Mouse (Mus musculus) ES-E14 (cell line): ENCODE measurements at regions not wholly inside any gene's neighbourhood (a gene's known extent, or its start where the extent isn't known, plus 50 kb on each side); places are given as distances from the start of the nearest gene placed in this dataset.

Experiments
- CHD2 ChIP-seq: IDR thresholded peaks from 2 replicates; pipeline ENCODE4 v1.6.1; 2014; ENCODE audit warnings: mild to moderate bottlenecking, low read depth, low read length, inconsistent platforms
- HCFC1 ChIP-seq: IDR thresholded peaks from 2 replicates; pipeline ENCODE4 v1.6.1; 2012; ENCODE audit warnings: low read length, inconsistent platforms, borderline replicate concordance; ENCODE audit not compliant: insufficient read depth
- ZNF384 ChIP-seq: IDR thresholded peaks from 2 replicates; pipeline ENCODE4 v1.6.1; 2012; ENCODE audit warnings: low read depth, low read length, inconsistent platforms

- TF ChIP-seq HCFC1 (no peak), ZNF384 (no peak), CHD2 (no peak)
These were observed 126.4 kb upstream of the Bmp2 start for GRCm38 (mm10) chr2:133425538-133425937.
